Mouse (Mus musculus) intestine, postnatal 0 days (tissue): Measurements from ENCODE around the gene Sox1. TPM values are rescaled to one million over a fixed set of nuclear protein-coding genes. Genes with fewer than 3 reads are reported as not detected.
A peak's percentile ranks its signal among the peaks of the same experiment; 100 is the strongest.

Source experiments
- ATAC-seq: fragments of 200-750 bp; cut with Nextera tagmentation; 2 replicates; pipeline ENCODE4 v1.8.0; 2017; ENCODE audit warnings: mild to moderate bottlenecking, moderate TSS enrichment, moderate library complexity
- H3K27ac ChIP-seq: fragments of 300-500 bp; sonication (generic); 2 replicates; pipeline ENCODE4 v1.5.1; 2014; ENCODE audit warnings: mild to moderate bottlenecking, low read depth, low read length, moderate library complexity
- H3K27me3 ChIP-seq: fragments of 300-500 bp; sonication (generic); replicated peaks from 2 replicates; pipeline ENCODE4 v1.6.1; 2014; ENCODE audit warnings: low read length, mixed read lengths; ENCODE audit not compliant: control insufficient read depth, insufficient read depth
- H3K36me3 ChIP-seq: fragments of 300-500 bp; sonication (generic); 2 replicates; pipeline ENCODE4 v1.6.1; 2014; ENCODE audit warnings: mild to moderate bottlenecking, moderate library complexity; ENCODE audit not compliant: control insufficient read depth, insufficient read depth
- H3K4me1 ChIP-seq: fragments of 300-500 bp; sonication (generic); replicated peaks from 2 replicates; pipeline ENCODE4 v1.6.1; 2014; ENCODE audit warnings: antibody characterized with exemption, low read length, mixed read lengths; ENCODE audit not compliant: control insufficient read depth, insufficient read depth
- H3K4me2 ChIP-seq: fragments of 300-500 bp; sonication (generic); replicated peaks from 2 replicates; pipeline ENCODE4 v1.6.1; 2014; ENCODE audit warnings: low read depth, mild to moderate bottlenecking, moderate library complexity
- H3K4me3 ChIP-seq: fragments of 300-500 bp; sonication (generic); 2 replicates; pipeline ENCODE4 v1.5.1; 2014; ENCODE audit warnings: low read depth, low read length
- H3K9ac ChIP-seq: fragments of 300-500 bp; sonication (generic); 2 replicates; pipeline ENCODE4 v1.6.1; 2014; ENCODE audit warnings: mild to moderate bottlenecking, low read depth, low read length
- H3K9me3 ChIP-seq: fragments of 300-500 bp; sonication (generic); 2 replicates; pipeline ENCODE4 v1.6.1; 2016; ENCODE audit warnings: mixed run types; ENCODE audit not compliant: control insufficient read depth
- CTCF ChIP-seq: sonication (generic); IDR thresholded peaks from 2 replicates; pipeline ENCODE4 v1.5.1; 2016; ENCODE audit warnings: low read depth, mild to moderate bottlenecking, control low read depth, antibody characterized with exemption, moderate library complexity
- WGBS: fragments of 180-500 bp; shearing (Covaris S2); extraction: QIAGEN DNeasy Blood & Tissue Kit; methylation state at CpG from one replicate; pipeline ENCODE4 v1.1.7; 2014; 5-methylcytosine and 5-hydroxymethylcytosine counted together
- polyA plus RNA-seq: library from polyadenylated mRNA; unstranded; fragments of >200 nt; fragmentation: Nextera tagmentation; extraction: Ambion mirVana; gene quantifications from 2 replicates; pipeline ENCODE4 v1.2.1, GENCODE M21; 2015

Gene Sox1
- polyA plus RNA-seq, 1 experiment from 2014 or later, result not detected

DNA sequence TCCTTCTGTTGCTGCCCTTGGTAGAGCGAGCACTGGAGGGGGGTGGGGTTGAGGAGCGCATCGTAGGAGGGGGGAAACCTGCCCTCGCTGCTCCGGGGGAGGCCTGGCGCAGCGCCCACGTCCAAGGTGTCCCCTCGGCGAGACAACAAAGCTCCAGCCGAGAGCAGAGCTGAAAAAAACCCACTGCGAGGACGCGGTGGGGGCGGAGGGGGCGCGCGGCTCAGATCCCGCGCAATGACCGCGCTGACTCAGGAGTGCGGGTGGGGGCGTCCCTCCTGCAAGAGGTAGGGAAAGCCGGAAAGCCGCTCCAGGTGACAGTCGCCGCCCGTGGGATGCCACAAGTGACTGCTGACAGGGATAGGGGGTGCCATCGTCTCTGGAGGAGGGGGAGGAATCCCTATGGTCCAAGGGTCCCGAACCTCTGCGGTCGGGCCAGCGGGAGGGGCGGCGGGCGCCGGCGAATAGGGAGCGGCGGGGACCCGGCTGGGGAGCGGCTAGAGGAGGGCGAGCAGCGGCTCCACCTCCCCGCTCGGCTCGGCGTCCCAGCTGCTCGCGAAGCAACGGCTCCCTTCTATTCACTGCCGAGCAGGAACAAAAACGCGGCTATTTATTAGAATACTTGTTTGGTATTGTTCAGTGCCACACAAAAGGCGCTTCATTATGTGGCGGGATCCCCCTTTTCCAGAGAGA lies 10.0 kb upstream of the Sox1 start:
- under 1% methylated on average over 56 of the region's 57 CpGs for WGBS
- Histone ChIP-seq H3K4me3 (peak overlapping the region; percentile 37), H3K27me3 (peaks cover 98% of the 10 kb centered on the region), H3K36me3 (no peaks in the 10 kb centered on the region), H3K9ac (no peak overlapping the region), H3K9me3 (no peaks in the 10 kb centered on the region), H3K4me2 (peak overlapping the region; percentile 65), H3K4me1 (no peaks in the 10 kb centered on the region), H3K27ac (no peak overlapping the region)
- no peak for TF ChIP-seq CTCF
- no peak for ATAC-seq

DNA sequence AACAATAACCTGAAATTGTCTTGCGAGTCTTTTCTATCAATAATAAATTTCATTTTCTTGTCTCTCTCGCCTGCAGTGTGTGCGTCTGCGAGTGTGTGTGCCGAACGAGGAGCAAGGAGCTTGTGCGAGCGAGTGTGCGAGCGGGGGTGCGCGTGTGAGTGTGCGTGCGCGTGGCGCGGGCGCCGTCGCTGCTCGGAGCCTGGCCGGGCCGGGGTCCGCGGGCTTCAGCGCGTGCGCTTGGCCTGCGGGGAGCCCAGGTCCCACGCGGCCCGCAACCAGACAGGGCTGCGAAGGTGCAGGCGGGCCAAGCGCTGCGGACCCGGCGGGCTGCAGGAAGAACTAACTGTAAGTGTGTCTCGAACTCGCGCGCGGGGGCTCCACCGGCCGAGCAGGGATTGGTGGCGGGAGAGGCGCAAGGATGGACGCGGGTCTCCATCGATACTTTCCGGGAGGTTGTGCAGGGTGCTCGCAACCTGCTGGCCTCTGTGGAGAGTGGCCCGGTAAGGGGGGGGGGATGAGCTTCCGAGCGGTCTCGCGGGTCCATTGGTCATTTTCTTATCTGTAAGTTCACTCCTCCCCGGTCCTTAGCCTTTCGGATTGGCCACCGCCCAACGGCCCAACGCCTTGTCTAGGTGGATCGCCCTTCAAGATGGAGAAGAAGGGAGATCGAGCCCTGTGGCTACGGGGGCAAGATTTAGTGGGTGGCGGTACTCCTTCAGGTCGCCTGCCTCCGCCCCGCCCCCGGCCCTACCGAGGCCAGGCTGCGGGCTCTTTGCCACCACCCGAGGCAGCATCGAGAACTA lies 9.2 kb upstream of the Sox1 start:
- Histone ChIP-seq H3K4me1 (no peaks in the 10 kb centered on the region), H3K9me3 (no peaks in the 10 kb centered on the region), H3K4me2 (peak overlapping the region; percentile 65), H3K27ac (no peak overlapping the region), H3K9ac (no peak overlapping the region), H3K36me3 (no peaks in the 10 kb centered on the region), H3K4me3 (peak overlapping the region; percentile 37), H3K27me3 (peaks cover 98% of the 10 kb centered on the region)
- no peak for TF ChIP-seq CTCF
- WGBS, result 1% methylated on average over 74 of the region's 74 CpGs
- no peak for ATAC-seq

DNA sequence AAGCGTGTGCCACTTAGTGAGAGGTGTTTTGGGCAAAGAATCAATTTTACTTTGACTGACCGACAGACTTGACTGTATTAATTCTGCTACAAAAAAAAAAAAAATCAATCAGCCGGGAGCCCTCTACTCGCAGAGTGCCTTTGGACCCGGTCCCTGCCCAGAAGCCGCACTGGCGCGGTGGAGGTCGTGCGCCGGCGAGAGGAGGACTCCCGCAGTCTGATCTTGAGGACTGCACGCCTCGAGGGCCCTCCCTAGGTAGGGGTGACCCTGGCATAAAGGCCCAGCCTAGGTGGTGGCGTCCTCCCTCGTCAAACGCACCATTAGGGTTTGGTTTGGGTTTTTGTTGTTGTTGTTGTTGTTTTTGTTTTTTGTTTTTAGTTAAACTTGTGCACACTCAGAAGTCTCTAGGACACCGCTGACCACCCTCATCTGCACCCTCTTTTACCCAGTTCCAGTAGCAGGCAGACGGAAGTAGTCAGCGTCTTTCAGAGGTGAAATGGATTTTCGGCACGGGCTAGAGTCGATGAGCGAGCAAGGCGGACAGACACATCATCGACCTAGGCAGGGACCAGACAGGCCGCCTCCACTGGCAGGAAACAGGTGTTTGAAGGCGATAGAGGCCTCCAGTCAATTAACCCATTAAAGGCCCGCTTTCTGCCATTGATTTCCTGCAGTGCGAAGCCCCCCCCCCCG lies 8.4 kb upstream of the Sox1 start:
- 1% methylated on average over 32 of the region's 32 CpGs for WGBS
- Histone ChIP-seq H3K4me1 (no peaks in the 10 kb centered on the region), H3K9me3 (no peaks in the 10 kb centered on the region), H3K27ac (no peak overlapping the region), H3K4me2 (no peak overlapping the region), H3K4me3 (no peak overlapping the region), H3K9ac (no peak overlapping the region), H3K27me3 (peaks cover 98% of the 10 kb centered on the region), H3K36me3 (no peaks in the 10 kb centered on the region)
- no peak for TF ChIP-seq CTCF
- no peak for ATAC-seq

DNA sequence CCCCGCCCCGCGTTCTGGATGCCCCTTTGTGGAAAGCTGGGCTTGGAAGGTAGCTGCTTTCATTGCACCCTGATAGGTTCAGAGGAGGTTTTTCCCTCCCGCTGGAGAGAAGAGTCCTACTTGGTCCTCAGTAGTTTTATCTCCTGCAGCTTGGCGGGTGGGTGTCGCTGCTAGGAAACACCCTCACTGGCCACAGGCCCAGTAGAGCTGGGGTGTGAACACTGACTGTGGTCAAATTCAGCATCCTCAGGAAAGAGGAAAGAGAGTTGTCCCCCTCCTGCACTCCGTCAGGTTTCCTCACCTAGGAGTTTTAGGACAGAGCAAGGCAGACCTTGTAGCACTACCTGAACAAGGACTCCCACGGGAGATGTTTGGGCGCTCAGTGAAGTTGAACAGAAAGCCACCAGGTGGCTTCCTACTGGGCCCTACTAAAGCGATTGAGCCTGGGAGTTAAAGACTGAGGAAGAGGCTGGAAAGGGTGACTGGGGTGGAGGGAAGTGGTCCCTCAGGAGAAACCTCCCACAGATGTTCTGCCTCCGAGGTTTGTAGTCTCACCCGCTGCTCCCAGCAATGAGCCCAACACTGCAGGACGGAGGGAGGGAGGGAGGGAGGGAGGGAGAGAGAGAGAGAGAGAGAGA lies 7.8 kb upstream of the Sox1 start:
- Histone ChIP-seq H3K4me3 (no peak overlapping the region), H3K27ac (no peak overlapping the region), H3K27me3 (peaks cover 98% of the 10 kb centered on the region), H3K9me3 (no peaks in the 10 kb centered on the region), H3K4me2 (no peak overlapping the region), H3K36me3 (no peaks in the 10 kb centered on the region), H3K9ac (no peak overlapping the region), H3K4me1 (no peaks in the 10 kb centered on the region)
- ATAC-seq, result no peak
- WGBS, result under 1% methylated on average over 13 of the region's 13 CpGs
- no peak for TF ChIP-seq CTCF

DNA sequence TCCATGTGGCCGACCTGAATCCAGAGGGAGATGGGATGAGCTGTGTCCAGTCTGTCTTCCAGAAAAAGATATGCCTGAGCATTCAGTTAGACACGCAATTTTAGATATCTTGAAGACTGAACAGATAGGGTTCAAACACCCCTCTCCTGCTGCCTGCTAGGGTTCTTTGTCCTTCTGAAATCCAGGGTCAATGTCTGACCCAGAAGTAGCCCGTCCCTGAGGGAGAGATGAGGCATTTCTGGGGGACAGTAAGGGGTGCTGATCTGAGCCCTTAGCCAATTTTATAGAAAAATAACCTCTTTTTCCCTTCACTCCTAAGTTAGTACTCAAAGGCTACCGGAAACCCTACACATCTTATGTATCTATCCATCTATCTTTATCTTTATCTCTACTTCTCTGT lies 7.2 kb upstream of the Sox1 start:
- Histone ChIP-seq H3K4me2 (no peak overlapping the region), H3K4me1 (no peaks in the 10 kb centered on the region), H3K36me3 (no peaks in the 10 kb centered on the region), H3K27me3 (peaks cover 98% of the 10 kb centered on the region), H3K27ac (no peak overlapping the region), H3K9me3 (no peaks in the 10 kb centered on the region), H3K4me3 (no peak overlapping the region), H3K9ac (no peak overlapping the region)
- WGBS, result 5% methylated on average over 4 of the region's 4 CpGs
- no peak for TF ChIP-seq CTCF
- ATAC-seq, result no peak
